Mouse (Mus musculus) CH12.LX (cell line): ENCODE data around the gene Aifm3. TPM values are rescaled to one million over a fixed set of nuclear protein-coding genes. Genes with fewer than 3 reads are reported as not detected.

ENCODE experiments used
- DNase-seq: peaks from one replicate; pipeline ENCODE4 v3.0.0-alpha.2; 2013; ENCODE audit errors: extremely low read depth
- H3K27ac ChIP-seq: 2 replicates; pipeline ENCODE4 v1.5.1; 2012; ENCODE audit warnings: low read depth, mild to moderate bottlenecking, control low read depth, moderate library complexity; ENCODE audit not compliant: insufficient read depth
- H3K27me3 ChIP-seq: replicated peaks from 2 replicates; pipeline ENCODE3; 2012; ENCODE audit warnings: inconsistent platforms
- H3K36me3 ChIP-seq, 2 experiments: replicated peaks in 1 of 2; 2 replicates each; pipeline versions ENCODE3 to v1.6.1; 2012; ENCODE audit warnings: inconsistent platforms in 1 of 2, low read length in 1 of 2, mild to moderate bottlenecking in 1 of 2, mixed read lengths in 1 of 2, moderate library complexity in 1 of 2; ENCODE audit not compliant: control insufficient read depth in 1 of 2, insufficient read depth in 1 of 2
- H3K4me1 ChIP-seq, 2 experiments: 2 replicates each; pipeline ENCODE4 v1.6.1; 2012; ENCODE audit warnings: inconsistent platforms in 1 of 2, moderate library complexity in 1 of 2; ENCODE audit not compliant: insufficient read depth in 2 of 2, control insufficient read depth in 1 of 2
- H3K4me2 ChIP-seq: 2 replicates; pipeline ENCODE4 v1.6.1; 2012; ENCODE audit warnings: low read depth, mild to moderate bottlenecking, control low read depth; ENCODE audit not compliant: poor library complexity, insufficient read depth, severe bottlenecking
- H3K4me3 ChIP-seq, 3 experiments: fragments of 150-350 bp in 1 of 3; sonication (generic) in 1 of 3; replicated peaks in 1 of 3; 2 replicates each; pipeline versions ENCODE3 to v1.5.1; 2011 to 2012; ENCODE audit warnings: low read depth in 2 of 3, low read length in 2 of 3, mild to moderate bottlenecking in 2 of 3, moderate library complexity in 2 of 3, control low read depth in 1 of 3, improper control_type of control experiment in 1 of 3, inconsistent platforms in 1 of 3, mixed read lengths in 1 of 3; ENCODE audit not compliant: poor library complexity in 1 of 3
- H3K79me2 ChIP-seq: replicated peaks from 2 replicates; pipeline ENCODE4 v1.6.1; 2012; ENCODE audit warnings: mild to moderate bottlenecking, moderate library complexity; ENCODE audit not compliant: control insufficient read depth, poor library complexity, insufficient read depth, severe bottlenecking; ENCODE audit errors: extremely low read depth
- H3K9ac ChIP-seq: 2 replicates; pipeline ENCODE4 v1.6.1; 2012; ENCODE audit warnings: low read depth, mild to moderate bottlenecking, control low read depth, moderate library complexity; ENCODE audit not compliant: insufficient read depth
- H3K9me3 ChIP-seq: replicated peaks from 2 replicates; pipeline ENCODE3; 2012; ENCODE audit warnings: low read length, inconsistent platforms, mixed read lengths
- BHLHE40 ChIP-seq: IDR thresholded peaks from 2 replicates; pipeline ENCODE4 v1.6.1; 2011; ENCODE audit warnings: mild to moderate bottlenecking, low read depth, low read length, improper control_type of control experiment
- CHD1 ChIP-seq: IDR thresholded peaks from 2 replicates; pipeline ENCODE4 v1.6.1; 2012; ENCODE audit warnings: low read depth, low read length, improper control_type of control experiment, inconsistent platforms
- CHD2 ChIP-seq: IDR thresholded peaks from 2 replicates; pipeline ENCODE4 v1.6.1; 2011; ENCODE audit warnings: low read length, improper control_type of control experiment
- CTCF ChIP-seq, 2 experiments: IDR thresholded peaks in 1 of 2; conservative IDR thresholded peaks in 1 of 2; 2 replicates each; pipeline ENCODE4 v1.5.1; 2011 to 2012; ENCODE audit warnings: low read depth in 2 of 2, low read length in 2 of 2, improper control_type of control experiment in 1 of 2, inconsistent platforms in 1 of 2, mild to moderate bottlenecking in 1 of 2, moderate library complexity in 1 of 2
- ELF1 ChIP-seq: IDR thresholded peaks from 2 replicates; pipeline ENCODE4 v1.6.1; 2014; ENCODE audit warnings: low read depth, mild to moderate bottlenecking, inconsistent platforms, low read length, improper control_type of control experiment
- ETS1 ChIP-seq: conservative IDR thresholded peaks from 2 replicates; pipeline ENCODE4 v1.6.1; 2012; ENCODE audit warnings: low read depth, mild to moderate bottlenecking, inconsistent platforms, low read length, improper control_type of control experiment, moderate library complexity
- IRF4 ChIP-seq: IDR thresholded peaks from 2 replicates; pipeline ENCODE4 v1.6.1; 2014; ENCODE audit warnings: low read depth, mild to moderate bottlenecking, inconsistent platforms, low read length, improper control_type of control experiment
- JUN ChIP-seq: IDR thresholded peaks from 2 replicates; pipeline ENCODE4 v1.6.1; 2011; ENCODE audit warnings: low read depth, mild to moderate bottlenecking, low read length, improper control_type of control experiment, moderate library complexity; ENCODE audit not compliant: insufficient read depth
- JUND ChIP-seq: conservative IDR thresholded peaks from 2 replicates; pipeline ENCODE4 v1.6.1; 2011; ENCODE audit warnings: low read depth, low read length, improper control_type of control experiment
- MAFK ChIP-seq: IDR thresholded peaks from 2 replicates; pipeline ENCODE4 v1.6.1; 2011; ENCODE audit warnings: low read length, improper control_type of control experiment; ENCODE audit not compliant: insufficient replicate concordance
- MAX ChIP-seq: IDR thresholded peaks from 2 replicates; pipeline ENCODE4 v1.6.1; 2011; ENCODE audit warnings: low read length, improper control_type of control experiment
- MAZ ChIP-seq: IDR thresholded peaks from 2 replicates; pipeline ENCODE4 v1.6.1; 2012; ENCODE audit warnings: low read depth, mild to moderate bottlenecking, inconsistent platforms, low read length, improper control_type of control experiment, moderate library complexity
- MEF2A ChIP-seq: IDR thresholded peaks from 2 replicates; pipeline ENCODE4 v1.6.1; 2014; ENCODE audit warnings: low read depth, mild to moderate bottlenecking, inconsistent platforms, low read length, improper control_type of control experiment, borderline replicate concordance
- MYC ChIP-seq: IDR thresholded peaks from 2 replicates; pipeline ENCODE4 v1.6.1; 2011; ENCODE audit warnings: low read depth, mild to moderate bottlenecking, improper control_type of control experiment, low read length
- NRF1 ChIP-seq: IDR thresholded peaks from 2 replicates; pipeline ENCODE4 v1.6.1; 2014; ENCODE audit warnings: low read depth, mild to moderate bottlenecking, inconsistent platforms, low read length, improper control_type of control experiment, moderate library complexity
- PAX5 ChIP-seq: IDR thresholded peaks from 2 replicates; pipeline ENCODE4 v1.6.1; 2012; ENCODE audit warnings: low read length, inconsistent platforms, mixed read lengths
- POLR2A ChIP-seq: IDR thresholded peaks from 2 replicates; pipeline ENCODE4 v1.6.1; 2011; ENCODE audit warnings: low read depth, mild to moderate bottlenecking, improper control_type of control experiment, low read length
- RAD21 ChIP-seq: IDR thresholded peaks from 2 replicates; pipeline ENCODE4 v1.6.1; 2011; ENCODE audit warnings: low read depth, mild to moderate bottlenecking, low read length, improper control_type of control experiment, moderate library complexity
- RCOR1 ChIP-seq: conservative IDR thresholded peaks from 2 replicates; pipeline ENCODE4 v1.6.1; 2012; ENCODE audit warnings: low read depth, mild to moderate bottlenecking, inconsistent platforms, low read length, improper control_type of control experiment
- SIN3A ChIP-seq: IDR thresholded peaks from 2 replicates; pipeline ENCODE4 v1.6.1; 2012; ENCODE audit warnings: low read length, improper control_type of control experiment, inconsistent platforms
- SMC3 ChIP-seq: IDR thresholded peaks from 2 replicates; pipeline ENCODE4 v1.6.1; 2011; ENCODE audit warnings: low read depth, low read length, improper control_type of control experiment
- TBP ChIP-seq: conservative IDR thresholded peaks from 2 replicates; pipeline ENCODE4 v1.6.1; 2011; ENCODE audit warnings: low read depth, low read length, improper control_type of control experiment
- TCF12 ChIP-seq: IDR thresholded peaks from 2 replicates; pipeline ENCODE4 v1.6.1; 2014; ENCODE audit warnings: low read depth, mild to moderate bottlenecking, inconsistent platforms, low read length, improper control_type of control experiment
- UBTF ChIP-seq: IDR thresholded peaks from 2 replicates; pipeline ENCODE4 v1.6.1; 2012; ENCODE audit warnings: low read depth, mild to moderate bottlenecking, inconsistent platforms, low read length, improper control_type of control experiment, moderate library complexity
- USF2 ChIP-seq: conservative IDR thresholded peaks from 2 replicates; pipeline ENCODE4 v1.6.1; 2011; ENCODE audit warnings: low read depth, low read length, improper control_type of control experiment
- ZKSCAN1 ChIP-seq: IDR thresholded peaks from 2 replicates; pipeline ENCODE4 v1.6.1; 2012; ENCODE audit warnings: low read depth, inconsistent platforms, low read length, improper control_type of control experiment, borderline replicate concordance
- ZNF384 ChIP-seq: IDR thresholded peaks from 2 replicates; pipeline ENCODE4 v1.6.1; 2012; ENCODE audit warnings: low read depth, low read length, improper control_type of control experiment, inconsistent platforms
- dilution Hi-C: fragments of 300-500 bp; cut with MboI; formaldehyde crosslinking; loops from 2 replicates; pipeline ENCODE4 v1.14.3; 2020; ENCODE audit warnings: low sequenced_read_pairs; ENCODE audit not compliant: extremely low pct_unique_long_range_greater_than_20kb, extremely low pct_ligation_motif_present
- in situ Hi-C: fragments of 300-500 bp; cut with MboI; formaldehyde crosslinking; loops from 3 replicates; pipeline ENCODE4 v1.14.3; 2019; ENCODE audit warnings: low sequenced_read_pairs, low pct_ligation_motif_present, low pct_unique_long_range_greater_than_20kb, mixed read lengths
- polyA plus RNA-seq: library from polyadenylated mRNA; unstranded; fragments of >175 nt; gene quantifications from 2 replicates; pipeline ENCODE4 v1.2.1, GENCODE M21; 2012; ENCODE audit warnings: low read depth; ENCODE audit not compliant: insufficient read length
- total RNA-seq, 2 experiments: library from RNA; depleted of rRNA; stranded (reverse); fragments of 300-350 nt in 1 of 2; fragments of >200 nt in 1 of 2; gene quantifications; 2 replicates each; pipeline ENCODE4 v1.2.3; 2012 to 2014

Aifm3 gene
- total and polyA plus RNA-seq, 3 experiments = not detected

GRCm38 (mm10) chr16:17472498-17472897, 16.9 kb upstream of the Aifm3 start:
- in situ Hi-C loops = no loop called here
- Histone ChIP-seq H3K9me3 (no peaks in the 10 kb centered on the region), H3K79me2 (peaks cover 53% of the 10 kb centered on the region), H3K27ac (no peak overlapping the region), H3K4me1 (peaks cover 0 to 16% of the 10 kb centered on the region in 2 experiments; a peak in 2 of 4 replicates), H3K4me2 (no peak overlapping the region), H3K27me3 (no peaks in the 10 kb centered on the region), H3K36me3 (peaks cover 38 to 87% of the 10 kb centered on the region in 2 experiments), H3K9ac (no peak overlapping the region), H3K4me3 (no peak overlapping the region)
- TF ChIP-seq CHD1 (no peak), MAX (no peak), MAFK (no peak), MEF2A (no peak), MYC (no peak)
- DNase-seq = no peak
- dilution Hi-C loops = no loop called here

GRCm38 (mm10) chr16:17474091-17474490, 15.3 kb upstream of the Aifm3 start:
- no peaks in the 10 kb centered on the region for H3K27me3 ChIP-seq
- H3K9me3 ChIP-seq = no peaks in the 10 kb centered on the region
- peak; percentile 48 for DNase-seq
- H3K9ac ChIP-seq = no peak overlapping the region
- TF ChIP-seq MAFK (no peak), SMC3 (peak; percentile 75), ELF1 (no peak), SIN3A (no peak), RCOR1 (no peak), RAD21 (peak; percentile 53), USF2 (no peak), JUND (no peak), CTCF (conservative IDR thresholded peaks at IDR 0.05 in 1 of 2, IDR thresholded peaks at IDR 0.05 in 1 of 2; ENCODE audit: low read depth in 2 of 2, low read length in 2 of 2) (peak; percentile 74 to 94), TCF12 (no peak), JUN (no peak), CHD2 (no peak)
- TF ChIP-seq, all 38 proteins: peak for 3
- peaks cover 0 to 15% of the 10 kb centered on the region in 2 experiments; a peak in 2 of 4 replicates for H3K4me1 ChIP-seq
- H3K4me3 ChIP-seq = no peak overlapping the region
- H3K36me3 ChIP-seq = peaks cover 41 to 87% of the 10 kb centered on the region in 2 experiments
- no peak overlapping the region for H3K4me2 ChIP-seq
- in situ Hi-C loops = no loop called here
- no peak overlapping the region for H3K27ac ChIP-seq
- dilution Hi-C loops = no loop called here
- H3K79me2 ChIP-seq = peaks cover 57% of the 10 kb centered on the region

DNA sequence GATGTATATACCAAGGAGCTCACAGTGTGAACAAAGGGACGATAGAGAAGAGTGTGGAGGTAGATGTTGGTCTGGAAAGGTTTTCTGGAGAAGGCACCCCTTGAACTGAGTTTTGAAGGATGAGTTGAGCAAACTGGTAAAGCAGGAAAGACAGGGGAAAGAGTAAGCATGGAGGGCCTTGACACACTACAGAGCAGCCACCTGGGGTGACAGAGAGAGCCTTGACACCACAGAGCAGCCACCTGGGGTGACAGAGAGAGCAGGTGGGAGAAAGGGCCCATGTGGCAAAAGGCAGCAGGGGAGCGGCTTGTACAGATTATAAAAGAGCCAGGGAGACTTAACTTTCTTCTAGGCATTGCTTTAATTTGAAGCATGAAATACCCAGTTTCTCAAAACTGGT, 14.7 kb upstream of the Aifm3 start:
- H3K9ac ChIP-seq = no peak overlapping the region
- no peak overlapping the region for H3K27ac ChIP-seq
- DNase-seq = no peak
- TF ChIP-seq ETS1 (no peak), PAX5 (no peak), JUND (no peak), NRF1 (no peak), MAZ (no peak), CHD1 (no peak), POLR2A (no peak), ZNF384 (no peak), JUN (no peak), TBP (no peak), IRF4 (no peak), MAFK (no peak), BHLHE40 (no peak), ZKSCAN1 (no peak), CTCF (conservative IDR thresholded peaks at IDR 0.05 in 1 of 2, IDR thresholded peaks at IDR 0.05 in 1 of 2; ENCODE audit: low read depth in 2 of 2, low read length in 2 of 2) (no peak), UBTF (no peak)
- TF ChIP-seq, all 38 proteins: peak for 0
- Histone ChIP-seq H3K4me3 (no peak overlapping the region), H3K9me3 (no peaks in the 10 kb centered on the region), H3K79me2 (peaks cover 60% of the 10 kb centered on the region), H3K27me3 (no peaks in the 10 kb centered on the region), H3K4me1 (peaks cover 0 to 15% of the 10 kb centered on the region in 2 experiments; a peak in 2 of 4 replicates), H3K36me3 (peaks cover 36 to 87% of the 10 kb centered on the region in 2 experiments), H3K4me2 (no peak overlapping the region)
- dilution Hi-C loops = no loop called here
- in situ Hi-C loops = no loop called here
